Mouse (Mus musculus) T-helper 1 cell (primary cell): ENCODE measurements around the gene Unc5b.

Source experiments
- in situ Hi-C: fragments of 300-600 bp; cut with MboI, MseI; formaldehyde crosslinking; loops from one replicate; pipeline ENCODE4 v1.15.1; 2025; ENCODE audit warnings: high pct_unique_total_duplicates

Unc5b gene

DNA sequence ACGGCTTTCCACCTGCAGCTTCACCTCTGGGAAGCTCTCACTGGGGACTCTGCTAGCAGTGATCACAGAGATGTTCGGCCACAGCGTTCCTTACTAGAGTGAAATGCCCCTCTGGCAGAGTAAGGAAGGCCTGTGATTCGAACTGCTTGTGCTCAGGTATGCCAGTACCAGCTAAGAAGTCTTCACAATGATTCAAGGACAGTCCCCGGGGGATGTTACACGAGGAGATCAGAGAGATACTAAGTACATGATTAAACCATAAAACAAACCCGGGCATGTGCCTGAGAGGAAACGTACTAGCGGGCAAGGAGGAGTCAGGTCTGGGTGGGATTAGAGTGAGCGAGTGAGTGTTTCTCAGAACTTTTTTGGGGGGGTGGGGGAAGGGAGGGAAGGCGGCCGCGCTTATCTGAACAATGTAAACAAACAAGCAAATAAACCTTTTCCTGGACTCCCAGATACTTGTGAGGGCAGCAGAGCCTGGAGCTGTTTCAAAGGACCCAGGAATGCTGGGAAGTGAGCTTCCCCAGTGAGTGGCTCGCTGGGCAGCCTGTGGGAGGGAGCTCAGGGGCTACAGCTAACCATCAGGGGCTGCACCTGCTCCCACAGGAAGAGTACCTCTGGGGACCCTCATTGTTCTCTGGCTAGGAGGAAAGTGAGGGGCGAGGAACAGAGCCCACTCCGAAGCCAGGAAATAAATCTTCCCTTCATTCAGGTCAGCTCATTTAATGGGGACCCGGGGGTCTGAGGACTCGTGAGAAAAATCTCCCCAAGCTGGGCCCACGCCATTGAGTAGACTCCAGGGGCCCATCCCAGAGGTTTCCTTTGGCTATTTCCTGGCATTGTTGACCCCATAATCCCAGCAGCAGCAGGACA is 30.9 kb downstream of the Unc5b start:
- in situ Hi-C loops, result no loop called here

GRCm38 (mm10) chr10:60797682-60798422 is 33.5 kb downstream of the Unc5b start:
- in situ Hi-C loops, result no loop called here

- in situ Hi-C loops, result no loop called here
These were observed 34.9 kb downstream of the Unc5b start for GRCm38 (mm10) chr10:60796474-60796873.

- in situ Hi-C loops, result no loop called here
These were observed 35.4 kb downstream of the Unc5b start for GRCm38 (mm10) chr10:60796028-60796427.

DNA sequence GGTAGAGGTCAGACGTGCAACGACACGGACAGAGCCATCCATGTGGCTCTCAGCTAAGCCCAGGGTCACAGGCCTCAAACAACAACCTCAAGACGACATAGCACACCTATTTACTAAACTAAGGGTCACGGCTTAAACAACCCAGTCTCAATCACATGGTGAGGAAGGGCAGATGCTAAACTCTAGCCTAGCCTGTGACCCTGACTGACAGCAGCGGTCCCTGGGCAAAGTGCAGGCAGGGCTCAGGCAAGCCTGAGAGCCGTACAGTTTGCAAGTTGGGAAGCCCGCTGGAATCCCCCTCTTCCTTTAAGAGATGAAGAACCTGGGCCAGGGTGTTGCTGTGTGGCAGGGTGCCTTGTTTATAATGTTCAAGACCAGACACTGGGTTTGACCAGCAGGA is 36.6 kb downstream of the Unc5b start:
- in situ Hi-C loops, result no loop called here

GRCm38 (mm10) chr10:60794374-60794773 is 37.0 kb downstream of the Unc5b start:
- in situ Hi-C loops, result no loop called here

DNA sequence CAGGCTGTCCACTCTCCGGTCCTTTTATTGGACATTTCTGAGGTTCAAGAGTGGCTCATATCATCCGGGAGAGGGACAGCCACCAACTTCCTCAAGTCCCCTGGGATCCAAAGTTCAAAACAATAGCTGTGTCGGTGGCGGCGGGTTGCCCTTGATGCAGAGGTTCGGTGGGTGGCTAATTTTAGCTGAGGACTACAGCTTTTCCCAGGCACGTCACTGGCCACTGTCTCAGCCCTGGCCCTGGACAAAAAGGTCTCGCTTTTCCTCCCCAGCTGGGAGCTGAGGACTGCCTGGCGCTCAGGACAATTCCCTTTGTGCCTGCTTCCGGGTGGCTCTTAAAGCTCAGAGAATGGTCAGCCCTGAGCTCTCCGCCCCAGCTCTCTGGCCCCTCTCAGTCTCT is 38.5 kb downstream of the Unc5b start:
- in situ Hi-C loops, result no loop called here

DNA sequence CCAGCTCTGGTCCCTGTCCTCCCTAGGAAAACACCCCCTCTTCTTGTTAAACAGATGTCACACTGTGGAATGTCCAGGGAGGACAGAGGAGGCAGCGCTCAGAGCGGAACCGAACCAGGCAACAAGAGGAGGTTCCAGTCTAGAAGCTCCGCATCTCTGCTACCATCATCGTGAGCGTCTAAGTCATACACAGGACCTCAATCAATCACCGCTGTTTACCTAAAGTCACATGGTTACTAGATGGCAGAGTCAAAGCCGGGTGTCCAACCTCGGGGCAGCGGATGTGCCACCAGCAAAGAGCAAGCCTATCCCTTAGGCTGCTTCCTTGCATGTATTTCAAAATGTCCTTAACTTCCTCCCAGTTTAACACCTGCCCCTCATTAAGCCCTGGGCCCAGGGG is 39.0 kb downstream of the Unc5b start:
- in situ Hi-C loops, result no loop called here

DNA sequence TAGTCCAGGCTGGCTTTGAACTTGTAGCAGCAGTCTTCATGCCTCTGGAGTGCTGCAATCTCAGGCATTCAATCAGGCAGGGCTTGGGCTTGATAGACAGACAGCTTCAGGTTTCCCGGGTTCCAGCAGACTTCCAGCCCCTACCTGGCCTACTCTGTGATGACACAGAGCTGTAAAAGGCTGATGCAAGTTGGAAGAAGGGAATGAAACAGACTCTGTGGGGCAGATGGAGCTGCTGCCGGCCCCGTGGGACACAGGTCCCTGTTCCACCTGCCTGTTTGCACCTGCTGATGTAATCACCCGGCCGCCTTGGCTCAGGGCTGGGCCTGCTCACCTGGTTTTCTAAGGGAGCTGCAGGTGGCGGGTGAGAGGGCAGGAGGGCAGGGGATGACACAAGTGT is 40.5 kb downstream of the Unc5b start:
- in situ Hi-C loops, result no loop called here

GRCm38 (mm10) chr10:60787303-60788074 is 43.9 kb downstream of the Unc5b start:
- in situ Hi-C loops, result no loop called here

DNA sequence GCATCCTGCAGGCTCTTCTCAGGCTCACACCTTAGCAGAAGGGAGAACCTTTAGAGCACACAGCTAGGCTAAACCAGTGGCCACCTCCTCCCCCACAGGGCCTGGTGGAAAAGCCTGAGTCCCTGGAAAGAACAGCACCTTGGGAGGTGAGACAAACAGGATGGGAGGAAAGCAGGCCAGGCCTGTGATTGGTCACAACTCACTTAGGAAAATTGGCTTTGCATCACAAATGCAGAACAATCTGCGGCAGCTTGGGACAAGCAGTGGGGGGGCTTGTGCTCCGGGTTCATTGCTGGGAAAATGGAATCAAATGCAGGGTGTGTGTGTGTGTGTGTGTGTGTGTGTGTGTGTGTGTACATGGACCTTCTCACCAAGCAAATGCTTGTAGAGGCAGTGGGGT is 47.8 kb downstream of the Unc5b start:
- in situ Hi-C loops, result no loop called here

- in situ Hi-C loops, result loop anchor here (10.0 kb wide), 1 partner anchor 275 kb away; no protein-coding TSS in a partner anchor
These were observed 51.8 kb downstream of the Unc5b start for GRCm38 (mm10) chr10:60779628-60780027.

DNA sequence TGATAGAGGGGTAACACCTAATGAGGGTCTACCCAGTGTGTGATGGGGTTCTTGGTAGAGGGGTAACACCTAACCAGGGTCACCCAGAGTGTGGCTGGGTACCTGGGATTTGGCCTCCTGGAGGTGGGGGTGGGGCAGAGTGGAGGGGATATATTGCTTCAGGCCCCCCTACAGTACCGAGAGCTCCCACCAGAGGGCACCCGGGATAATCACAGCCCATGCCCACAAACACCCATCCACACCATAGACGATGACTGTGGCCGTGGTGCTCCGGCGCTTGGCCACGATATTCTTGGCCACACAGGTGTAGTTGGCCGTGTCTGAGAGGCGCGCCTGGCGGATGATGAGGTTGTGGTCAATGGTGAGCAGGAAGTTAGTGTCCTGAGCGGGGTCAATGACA is 52.8 kb downstream of the Unc5b start:
- in situ Hi-C loops, result loop anchor here (10.0 kb wide), 1 partner anchor 276 kb away; no protein-coding TSS in a partner anchor

DNA sequence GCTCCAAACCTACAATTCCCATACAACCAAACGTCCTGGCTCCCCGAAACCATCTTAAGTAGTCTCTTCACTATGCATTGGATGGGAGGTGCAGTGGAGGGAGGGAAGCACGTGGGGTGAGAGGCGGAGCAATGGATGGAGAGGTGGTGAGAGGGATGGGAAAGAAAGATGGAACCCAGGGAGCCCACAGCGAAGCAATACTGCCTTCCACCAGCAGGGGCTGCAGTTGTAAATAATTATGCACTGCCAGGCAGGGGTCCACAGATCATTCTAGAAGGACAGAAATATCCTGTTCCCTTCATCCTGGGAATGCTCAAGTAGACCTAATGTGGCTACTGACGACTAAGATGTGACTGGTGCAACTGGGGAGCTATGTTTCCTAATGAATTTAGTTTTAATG is 55.9 kb downstream of the Unc5b start:
- in situ Hi-C loops, result loop anchor here (10.0 kb wide), 1 partner anchor 279 kb away; no protein-coding TSS in a partner anchor

- in situ Hi-C loops, result loop anchor here (10.0 kb wide), 1 partner anchor 280 kb away; no protein-coding TSS in a partner anchor
These were observed 56.8 kb downstream of the Unc5b start for GRCm38 (mm10) chr10:60774616-60775015.

GRCm38 (mm10) chr10:60770855-60771254 is 60.5 kb downstream of the Unc5b start:
- in situ Hi-C loops, result loop anchor here (10.0 kb wide), 1 partner anchor 284 kb away; no protein-coding TSS in a partner anchor

DNA sequence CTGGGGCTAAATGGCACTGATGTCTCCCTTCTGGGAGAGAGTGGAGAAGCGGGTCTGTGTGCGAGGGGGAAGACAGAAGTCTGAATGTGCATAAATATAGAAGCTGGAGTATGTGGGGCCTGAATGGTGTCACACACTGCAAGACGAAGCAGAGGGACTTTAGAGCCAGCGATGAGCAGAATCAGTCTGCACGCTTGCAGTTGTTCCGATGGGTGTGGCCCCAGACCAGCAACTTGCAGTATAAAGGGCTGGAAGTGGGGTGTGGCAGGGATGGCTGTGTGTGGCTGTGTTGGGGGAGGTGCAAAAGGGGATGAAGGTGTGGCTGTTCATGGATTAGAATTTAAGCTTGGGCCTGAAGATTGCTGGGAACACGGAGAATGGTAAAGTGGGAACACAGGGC is 62.8 kb downstream of the Unc5b start:
- in situ Hi-C loops, result no loop called here

DNA sequence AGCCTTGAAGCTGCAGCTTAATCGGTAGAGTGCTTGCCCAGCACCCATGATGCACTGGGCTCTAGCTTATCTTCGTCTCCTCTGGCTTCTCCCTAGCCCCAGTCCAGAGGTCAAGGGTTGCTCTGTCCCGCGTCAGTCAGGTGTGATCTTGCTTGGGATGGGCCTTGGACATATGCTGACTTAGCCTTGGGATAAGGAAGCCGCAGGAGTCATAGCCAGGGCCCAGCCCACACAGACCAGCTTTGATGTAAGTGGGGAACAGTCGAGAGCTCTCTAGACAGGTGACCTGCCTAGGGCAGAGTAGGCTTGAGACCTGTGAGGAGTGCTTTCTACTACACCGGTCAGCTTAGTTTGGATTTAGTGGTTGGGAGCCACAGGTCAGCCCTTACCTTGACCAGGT is 64.0 kb downstream of the Unc5b start:
- in situ Hi-C loops, result no loop called here

DNA sequence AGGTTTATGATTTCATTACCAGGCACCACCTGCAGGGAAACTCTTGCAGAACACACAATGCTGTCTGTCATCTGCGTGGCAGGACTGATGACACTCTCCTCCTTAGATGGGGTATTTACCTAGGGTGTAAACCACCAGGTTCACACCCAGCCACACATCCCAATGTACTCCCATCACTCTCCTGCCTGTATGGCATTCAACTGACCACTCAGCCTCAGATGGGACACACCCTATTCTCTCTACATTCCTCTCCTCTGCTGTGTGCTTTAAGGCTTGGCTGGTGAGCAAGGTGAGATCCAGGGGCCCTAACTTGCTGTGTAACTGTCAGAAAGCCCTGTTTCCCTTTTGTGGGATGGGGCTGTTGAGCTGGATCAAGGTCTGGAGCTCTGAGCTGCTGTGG is 69.3 kb downstream of the Unc5b start:
- in situ Hi-C loops, result no loop called here

DNA sequence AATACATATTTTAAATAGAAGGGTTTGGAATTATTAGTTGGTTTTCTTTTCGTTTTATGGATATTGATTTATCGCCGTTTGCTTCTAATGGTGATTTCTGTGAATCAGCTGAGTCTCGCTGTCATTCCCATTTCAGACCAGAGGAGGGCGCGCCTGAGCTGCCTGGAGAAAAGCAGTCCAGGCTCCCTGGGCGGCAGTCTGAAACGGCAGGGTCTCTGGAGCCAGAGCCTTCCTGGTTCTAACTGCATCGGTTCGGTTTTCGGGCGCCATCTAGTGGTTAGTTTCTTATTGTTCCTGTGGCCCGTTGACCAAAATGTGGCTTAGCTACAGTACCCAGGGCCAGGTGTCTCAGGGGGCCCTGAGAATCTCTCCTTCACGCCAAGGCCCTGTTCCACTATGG is 71.0 kb downstream of the Unc5b start:
- in situ Hi-C loops, result no loop called here

DNA sequence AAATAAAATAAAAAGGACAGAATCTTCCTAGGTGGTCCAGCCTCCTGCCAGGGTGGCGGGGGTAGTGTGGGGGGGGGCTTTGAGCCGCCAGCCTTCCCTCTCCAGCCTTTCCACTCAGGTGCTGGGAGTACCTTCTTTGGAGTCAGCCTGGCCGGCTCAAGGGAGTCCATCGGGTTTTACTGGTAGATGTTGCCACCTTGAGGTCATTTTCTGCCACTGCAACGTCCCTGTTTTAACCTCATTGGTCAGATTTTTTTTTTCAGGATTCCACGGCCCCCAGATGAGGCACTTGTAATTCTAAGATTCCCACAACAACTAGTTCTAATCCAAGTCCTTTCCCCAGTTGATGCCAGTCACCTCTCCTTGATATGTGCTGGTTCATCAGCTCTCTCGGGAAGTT is 74.4 kb downstream of the Unc5b start:
- in situ Hi-C loops, result loop anchor here (5.0 kb wide), 1 partner anchor 225 kb away; no protein-coding TSS in a partner anchor

- in situ Hi-C loops, result loop anchor here (5.0 kb wide), 1 partner anchor 224 kb away; no protein-coding TSS in a partner anchor
These were observed 75.2 kb downstream of the Unc5b start for GRCm38 (mm10) chr10:60756146-60756545.
